Mouse (Mus musculus): ENCODE results near the gene Gngt2. TPM values are rescaled to one million over a fixed set of nuclear protein-coding genes. Genes with fewer than 3 reads are reported as not detected.

Gngt2 gene
- polyA plus RNA-seq, 1 experiment from 2014 or later: 24.2 TPM

DNA sequence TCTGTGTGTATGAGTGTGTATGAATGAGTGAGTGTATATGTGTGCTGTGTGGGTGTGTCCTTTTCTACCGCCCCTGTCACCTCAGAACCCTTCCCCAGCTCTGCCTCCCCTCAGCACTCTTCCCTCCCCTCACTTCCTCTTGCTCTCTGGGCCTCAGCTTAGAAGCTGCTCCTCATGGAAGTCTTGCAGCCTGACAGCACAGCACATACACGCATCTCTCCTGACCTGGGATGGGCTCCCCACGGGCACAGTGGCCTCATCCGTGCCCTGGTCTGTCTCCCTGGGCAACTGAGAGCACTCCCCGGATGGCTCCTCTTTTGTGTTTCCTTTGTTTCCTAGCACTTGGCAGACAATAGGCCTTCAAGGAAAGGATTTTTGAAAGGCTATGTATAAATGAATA lies 27.4 kb upstream of the Gngt2 start:
- ATAC-seq (ENCODE audit: low FRiP score, low TSS enrichment): no peak
- Histone ChIP-seq H3K9me3 (ENCODE audit: low read length) (no peaks in the 10 kb centered on the region), H3K4me2 (replicated peaks; ENCODE audit: low read depth, low read length) (no peak overlapping the region), H3K36me3 (ENCODE audit: insufficient read depth, low read length) (no peaks in the 10 kb centered on the region), H3K9ac (replicated peaks; ENCODE audit: low read length) (no peak overlapping the region), H3K27ac (ENCODE audit: low read length) (no peak overlapping the region), H3K4me3 (ENCODE audit: low read length) (no peak overlapping the region), H3K4me1 (ENCODE audit: insufficient read depth, low read length) (no peaks in the 10 kb centered on the region), H3K27me3 (ENCODE audit: insufficient read depth, low read length) (no peaks in the 10 kb centered on the region)
- WGBS: 50% methylated on average over 5 of the region's 5 CpGs

DNA sequence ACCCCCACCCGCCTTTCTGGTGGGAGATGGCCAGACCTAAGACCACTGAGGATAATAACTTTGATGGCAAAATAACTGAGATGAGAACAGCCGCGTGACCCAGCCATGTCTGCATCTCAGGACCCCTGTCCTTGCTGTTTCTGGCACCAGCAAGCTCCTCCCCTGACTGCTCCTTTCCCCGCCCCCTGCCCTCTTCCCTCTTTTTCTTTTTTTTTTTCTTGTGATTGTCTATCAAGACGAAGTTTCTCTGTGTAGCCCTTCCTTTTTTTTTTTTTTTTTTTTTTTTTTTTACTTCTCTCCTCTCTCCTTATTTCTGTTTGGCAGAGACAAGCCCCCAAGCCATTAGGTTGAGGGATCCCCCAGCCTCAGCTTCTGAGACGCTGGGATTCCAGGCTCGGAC lies 26.2 kb upstream of the Gngt2 start:
- H3K36me3 ChIP-seq (ENCODE audit: insufficient read depth, low read length): no peaks in the 10 kb centered on the region
- no peak overlapping the region for H3K27ac ChIP-seq (ENCODE audit: low read length)
- 72% methylated on average over 7 of the region's 7 CpGs for WGBS
- no peak overlapping the region for H3K4me3 ChIP-seq (ENCODE audit: low read length)
- no peaks in the 10 kb centered on the region for H3K4me1 ChIP-seq (ENCODE audit: insufficient read depth, low read length)
- no peak for ATAC-seq (ENCODE audit: low FRiP score, low TSS enrichment)
- H3K4me2 ChIP-seq (replicated peaks; ENCODE audit: low read depth, low read length): no peak overlapping the region
- H3K9ac ChIP-seq (replicated peaks; ENCODE audit: low read length): no peak overlapping the region
- H3K27me3 ChIP-seq (ENCODE audit: insufficient read depth, low read length): no peaks in the 10 kb centered on the region
- H3K9me3 ChIP-seq (ENCODE audit: low read length): no peaks in the 10 kb centered on the region

DNA sequence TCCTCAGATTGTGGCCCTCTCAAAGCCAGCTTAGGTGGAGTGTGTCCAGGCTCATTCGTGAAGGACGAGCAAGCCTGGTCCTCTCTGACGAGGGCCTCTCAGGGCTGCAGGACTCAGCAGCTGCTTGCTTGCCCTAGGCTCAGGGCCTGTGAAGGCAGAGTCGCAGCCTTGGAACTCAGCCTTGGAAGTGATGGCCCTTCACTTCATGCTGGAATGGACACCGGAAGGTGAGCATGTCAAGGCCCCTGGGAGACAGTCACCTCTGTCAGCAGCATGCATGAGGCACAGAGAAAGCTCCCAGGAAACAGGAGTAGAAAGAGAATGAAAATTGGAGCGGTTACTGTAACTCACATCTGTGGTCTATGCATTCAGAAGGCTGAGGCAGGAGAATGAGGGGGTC lies 25.3 kb upstream of the Gngt2 start:
- Histone ChIP-seq H3K4me2 (replicated peaks; ENCODE audit: low read depth, low read length) (no peak overlapping the region), H3K9me3 (ENCODE audit: low read length) (no peaks in the 10 kb centered on the region; the same call in 1 of the 2 replicates), H3K27me3 (ENCODE audit: insufficient read depth, low read length) (no peaks in the 10 kb centered on the region), H3K36me3 (ENCODE audit: insufficient read depth, low read length) (no peaks in the 10 kb centered on the region), H3K27ac (ENCODE audit: low read length) (no peak overlapping the region), H3K9ac (replicated peaks; ENCODE audit: low read length) (no peak overlapping the region), H3K4me3 (ENCODE audit: low read length) (no peak overlapping the region), H3K4me1 (ENCODE audit: insufficient read depth, low read length) (no peaks in the 10 kb centered on the region)
- ATAC-seq (ENCODE audit: low FRiP score, low TSS enrichment): no peak
- 87% methylated on average over 6 of the region's 6 CpGs for WGBS

DNA sequence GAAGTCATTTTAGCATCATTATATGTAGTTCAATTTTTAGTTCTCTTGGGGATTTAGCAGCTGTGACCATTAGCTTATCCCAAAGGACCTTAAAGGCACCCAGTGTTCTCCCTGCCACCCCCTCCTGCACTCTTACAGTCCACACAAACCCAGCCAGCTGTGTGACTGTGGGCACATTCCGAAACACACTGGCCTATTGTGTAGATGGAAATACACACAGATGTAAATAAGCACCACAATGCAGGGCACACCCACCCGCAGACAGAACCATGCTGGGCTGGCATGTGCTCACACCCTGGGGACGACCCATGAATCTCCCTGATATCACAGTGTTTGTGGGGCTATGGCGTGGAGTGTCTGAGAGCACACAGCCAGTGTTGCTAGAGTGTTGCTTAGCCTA lies 24.8 kb upstream of the Gngt2 start:
- Histone ChIP-seq H3K27ac (ENCODE audit: low read length) (no peak overlapping the region), H3K9me3 (ENCODE audit: low read length) (no peaks in the 10 kb centered on the region; the same call in 1 of the 2 replicates), H3K4me3 (ENCODE audit: low read length) (no peak overlapping the region), H3K27me3 (ENCODE audit: insufficient read depth, low read length) (no peaks in the 10 kb centered on the region), H3K9ac (replicated peaks; ENCODE audit: low read length) (no peak overlapping the region), H3K4me1 (ENCODE audit: insufficient read depth, low read length) (no peaks in the 10 kb centered on the region), H3K4me2 (replicated peaks; ENCODE audit: low read depth, low read length) (no peak overlapping the region), H3K36me3 (ENCODE audit: insufficient read depth, low read length) (no peaks in the 10 kb centered on the region)
- ATAC-seq (ENCODE audit: low FRiP score, low TSS enrichment): no peak
- WGBS: 84% methylated on average over 4 of the region's 4 CpGs

DNA sequence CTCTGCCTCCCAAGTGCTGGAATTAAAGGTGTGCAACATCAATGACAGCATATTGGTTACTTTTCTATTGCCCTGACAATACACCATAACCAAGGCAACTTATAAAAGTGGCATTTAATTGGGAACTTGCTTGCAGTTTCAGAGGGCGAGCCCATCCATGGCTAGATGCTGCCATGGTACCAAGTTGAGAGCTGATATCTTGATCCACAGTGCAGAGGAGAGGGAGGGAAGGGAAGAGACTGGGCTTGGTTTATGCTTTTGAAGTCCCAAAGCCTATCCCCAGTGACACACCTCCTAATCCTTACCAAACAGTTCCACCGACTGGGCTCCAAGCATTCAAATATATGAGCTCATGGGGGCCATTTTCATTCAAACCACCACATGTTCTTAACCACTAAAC lies 22.9 kb upstream of the Gngt2 start:
- Histone ChIP-seq H3K9ac (replicated peaks; ENCODE audit: low read length) (no peak overlapping the region), H3K9me3 (ENCODE audit: low read length) (no peaks in the 10 kb centered on the region; the same call in 1 of the 2 replicates), H3K4me1 (ENCODE audit: insufficient read depth, low read length) (no peaks in the 10 kb centered on the region), H3K27ac (ENCODE audit: low read length) (no peak overlapping the region), H3K4me3 (ENCODE audit: low read length) (no peak overlapping the region), H3K27me3 (ENCODE audit: insufficient read depth, low read length) (no peaks in the 10 kb centered on the region), H3K4me2 (replicated peaks; ENCODE audit: low read depth, low read length) (no peak overlapping the region), H3K36me3 (ENCODE audit: insufficient read depth, low read length) (no peaks in the 10 kb centered on the region)
- WGBS: 91% methylated on average over 2 of the region's 2 CpGs
- ATAC-seq (ENCODE audit: low FRiP score, low TSS enrichment): no peak

DNA sequence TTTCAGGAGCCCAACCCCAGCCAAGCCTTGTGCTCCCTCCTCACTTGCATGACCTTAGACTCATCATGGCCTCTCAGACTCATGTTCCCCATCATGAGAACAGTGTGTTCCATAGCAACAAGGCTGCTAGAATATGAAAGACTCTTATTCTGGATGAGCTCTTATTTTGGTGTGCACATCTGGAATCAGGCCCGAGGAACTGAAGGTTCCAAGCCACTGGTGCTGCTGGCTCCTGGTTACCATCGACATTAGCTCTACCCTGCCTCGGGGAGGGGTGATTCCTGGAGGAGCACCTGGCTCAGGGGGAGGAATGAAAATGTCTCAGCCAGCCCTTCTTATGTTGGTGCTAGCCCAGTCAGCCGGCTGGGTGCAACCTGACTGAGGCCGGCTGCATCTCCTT lies 22.2 kb upstream of the Gngt2 start:
- ATAC-seq (ENCODE audit: low FRiP score, low TSS enrichment): no peak
- Histone ChIP-seq H3K27me3 (ENCODE audit: insufficient read depth, low read length) (no peaks in the 10 kb centered on the region), H3K4me2 (replicated peaks; ENCODE audit: low read depth, low read length) (no peak overlapping the region), H3K9me3 (ENCODE audit: low read length) (no peaks in the 10 kb centered on the region; the same call in 1 of the 2 replicates), H3K4me1 (ENCODE audit: insufficient read depth, low read length) (no peaks in the 10 kb centered on the region), H3K4me3 (ENCODE audit: low read length) (no peak overlapping the region), H3K9ac (replicated peaks; ENCODE audit: low read length) (no peak overlapping the region), H3K27ac (ENCODE audit: low read length) (no peak overlapping the region), H3K36me3 (ENCODE audit: insufficient read depth, low read length) (no peaks in the 10 kb centered on the region)
- WGBS: 64% methylated on average over 5 of the region's 5 CpGs

DNA sequence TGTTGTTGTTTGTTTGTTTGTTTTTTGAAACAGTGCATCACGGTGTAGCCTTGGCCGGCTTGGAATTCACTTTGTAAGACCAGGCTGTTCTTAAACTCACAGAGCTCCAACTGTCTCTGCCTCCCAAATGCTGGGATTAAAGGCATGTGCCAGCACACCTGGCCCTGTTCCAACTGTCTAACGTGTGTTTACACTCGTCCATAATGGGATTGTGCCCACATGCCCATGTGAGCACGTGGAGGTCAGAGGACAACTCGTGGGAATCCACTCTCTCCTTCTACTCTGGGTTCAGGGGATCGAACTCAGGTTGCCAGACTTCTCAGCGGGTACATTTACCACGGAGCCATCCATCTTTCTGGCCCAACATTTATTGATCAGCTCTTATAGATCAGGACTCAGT lies 21.6 kb upstream of the Gngt2 start:
- no peak for ATAC-seq (ENCODE audit: low FRiP score, low TSS enrichment)
- H3K4me3 ChIP-seq (ENCODE audit: low read length): no peak overlapping the region
- H3K27ac ChIP-seq (ENCODE audit: low read length): no peak overlapping the region
- H3K9me3 ChIP-seq (ENCODE audit: low read length): no peaks in the 10 kb centered on the region; the same call in 1 of the 2 replicates
- no peaks in the 10 kb centered on the region for H3K4me1 ChIP-seq (ENCODE audit: insufficient read depth, low read length)
- H3K9ac ChIP-seq (replicated peaks; ENCODE audit: low read length): no peak overlapping the region
- H3K36me3 ChIP-seq (ENCODE audit: insufficient read depth, low read length): no peaks in the 10 kb centered on the region
- WGBS: 75% methylated on average over 9 of the region's 9 CpGs
- no peak overlapping the region for H3K4me2 ChIP-seq (replicated peaks; ENCODE audit: low read depth, low read length)
- no peaks in the 10 kb centered on the region for H3K27me3 ChIP-seq (ENCODE audit: insufficient read depth, low read length)

DNA sequence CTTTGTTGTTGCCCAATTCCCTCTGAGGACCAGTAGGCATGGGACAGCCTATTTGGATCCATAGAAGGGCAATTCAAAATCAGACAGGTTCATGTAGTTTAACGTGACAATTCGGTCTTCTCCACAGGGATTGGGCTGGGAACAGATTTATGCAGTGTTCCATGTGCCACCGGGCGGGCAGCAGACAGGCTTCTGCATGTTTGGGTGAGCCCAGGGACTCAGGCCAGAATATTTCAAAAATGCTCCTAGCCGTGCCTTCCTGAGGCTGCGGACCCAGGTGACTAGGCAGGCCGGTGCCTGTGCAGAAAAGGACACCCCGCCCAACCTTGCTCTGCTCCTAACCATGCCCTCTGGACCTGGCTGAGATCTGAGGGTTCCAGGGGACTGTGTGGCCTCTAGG lies 17.9 kb upstream of the Gngt2 start:
- 86% methylated on average over 8 of the region's 8 CpGs for WGBS
- H3K36me3 ChIP-seq (ENCODE audit: insufficient read depth, low read length): no peaks in the 10 kb centered on the region
- no peak overlapping the region for H3K4me2 ChIP-seq (replicated peaks; ENCODE audit: low read depth, low read length)
- H3K9me3 ChIP-seq (ENCODE audit: low read length): no peaks in the 10 kb centered on the region; the same call in 1 of the 2 replicates
- peaks cover 6% of the 10 kb centered on the region; the same call in 1 of the 2 replicates for H3K4me1 ChIP-seq (ENCODE audit: insufficient read depth, low read length)
- peaks cover 4% of the 10 kb centered on the region; the same call in 1 of the 2 replicates for H3K27me3 ChIP-seq (ENCODE audit: insufficient read depth, low read length)
- no peak overlapping the region for H3K4me3 ChIP-seq (ENCODE audit: low read length)
- ATAC-seq (ENCODE audit: low FRiP score, low TSS enrichment): no peak
- no peak overlapping the region for H3K9ac ChIP-seq (replicated peaks; ENCODE audit: low read length)
- H3K27ac ChIP-seq (ENCODE audit: low read length): no peak overlapping the region

DNA sequence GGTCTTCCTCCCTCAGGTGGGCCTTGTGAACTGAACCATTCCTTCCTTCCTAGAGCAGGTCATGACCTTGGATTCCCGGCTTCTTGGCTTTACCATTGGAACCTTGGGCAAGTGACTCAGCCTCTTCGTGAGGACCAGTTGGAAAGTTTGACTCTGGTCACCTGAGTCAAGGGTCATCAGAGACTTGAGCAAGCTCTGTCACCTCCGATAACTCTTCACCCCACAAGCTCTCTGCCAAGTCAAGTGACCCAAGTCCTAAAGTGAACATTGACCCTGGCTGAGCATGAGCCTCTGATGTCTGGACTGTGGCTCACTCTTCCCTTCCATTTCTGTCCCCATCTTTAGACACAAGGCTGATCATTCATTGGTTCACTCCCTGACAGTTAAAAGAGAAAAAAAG lies 15.5 kb upstream of the Gngt2 start:
- Histone ChIP-seq H3K9ac (replicated peaks; ENCODE audit: low read length) (no peak overlapping the region), H3K4me1 (ENCODE audit: insufficient read depth, low read length) (peaks cover 14% of the 10 kb centered on the region), H3K36me3 (ENCODE audit: insufficient read depth, low read length) (no peaks in the 10 kb centered on the region), H3K27ac (ENCODE audit: low read length) (no peak overlapping the region), H3K4me2 (replicated peaks; ENCODE audit: low read depth, low read length) (no peak overlapping the region), H3K27me3 (ENCODE audit: insufficient read depth, low read length) (peaks cover 19% of the 10 kb centered on the region), H3K4me3 (ENCODE audit: low read length) (no peak overlapping the region), H3K9me3 (ENCODE audit: low read length) (no peaks in the 10 kb centered on the region)
- WGBS: 72% methylated on average over 3 of the region's 3 CpGs
- ATAC-seq (ENCODE audit: low FRiP score, low TSS enrichment): no peak

DNA sequence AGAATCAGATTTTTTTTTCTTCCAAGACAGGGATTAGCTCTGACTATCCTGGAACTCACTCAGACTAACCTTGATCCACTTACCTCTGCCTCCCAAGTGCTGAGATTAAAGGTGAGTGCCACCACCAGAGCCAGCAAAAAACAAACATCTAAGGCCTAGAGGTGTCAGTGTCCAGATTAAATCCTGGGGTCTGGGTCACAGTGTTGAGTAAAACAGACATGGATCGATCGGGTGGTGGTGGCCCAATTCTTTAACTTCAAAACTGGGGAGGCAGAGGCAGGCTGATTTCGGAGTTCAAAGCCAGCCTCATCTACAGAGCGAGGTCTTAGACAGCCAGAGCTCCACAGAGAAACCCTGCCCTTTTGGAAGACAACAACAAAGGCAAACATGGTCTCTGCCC lies 14.6 kb upstream of the Gngt2 start:
- H3K27ac ChIP-seq (ENCODE audit: low read length): no peak overlapping the region
- H3K27me3 ChIP-seq (ENCODE audit: insufficient read depth, low read length): peaks cover 26% of the 10 kb centered on the region
- no peaks in the 10 kb centered on the region for H3K36me3 ChIP-seq (ENCODE audit: insufficient read depth, low read length)
- peaks cover 14% of the 10 kb centered on the region for H3K4me1 ChIP-seq (ENCODE audit: insufficient read depth, low read length)
- no peak for ATAC-seq (ENCODE audit: low FRiP score, low TSS enrichment)
- no peaks in the 10 kb centered on the region for H3K9me3 ChIP-seq (ENCODE audit: low read length)
- WGBS: 94% methylated on average over 4 of the region's 4 CpGs
- no peak overlapping the region for H3K9ac ChIP-seq (replicated peaks; ENCODE audit: low read length)
- no peak overlapping the region for H3K4me3 ChIP-seq (ENCODE audit: low read length)
- H3K4me2 ChIP-seq (replicated peaks; ENCODE audit: low read depth, low read length): no peak overlapping the region

Data from kidney, embryonic 16.5 days (tissue).